Mouse (Mus musculus): ENCODE measurements around the gene Maco1. TPM values are rescaled to one million over a fixed set of nuclear protein-coding genes. Genes with fewer than 3 reads are reported as not detected.

Maco1 gene
- polyA plus RNA-seq, 1 experiment from 2014 or later: 43.5 TPM

GRCm38 (mm10) chr4:134865789-134866188, 12.6 kb upstream of the Maco1 start:
- Histone ChIP-seq H3K27ac (ENCODE audit: low read depth, low read length) (no peak overlapping the region), H3K9me3 (ENCODE audit: control insufficient read depth, low read length) (no peaks in the 10 kb centered on the region), H3K27me3 (ENCODE audit: control insufficient read depth, insufficient read depth, low read length) (peaks cover 10% of the 10 kb centered on the region), H3K4me3 (ENCODE audit: low read length) (no peak overlapping the region), H3K4me1 (ENCODE audit: control insufficient read depth, insufficient read depth, low read length) (peaks cover 12% of the 10 kb centered on the region), H3K4me2 (replicated peaks; ENCODE audit: low read depth, low read length) (no peak overlapping the region), H3K36me3 (ENCODE audit: control insufficient read depth, insufficient read depth, low read length) (no peaks in the 10 kb centered on the region), H3K9ac (ENCODE audit: low read depth, low read length) (no peak overlapping the region)
- WGBS: 91% methylated on average over 5 of the region's 5 CpGs
- ATAC-seq (ENCODE audit: low FRiP score, low TSS enrichment): no peak

GRCm38 (mm10) chr4:134865340-134865739, 12.2 kb upstream of the Maco1 start:
- Histone ChIP-seq H3K4me3 (ENCODE audit: low read length) (no peak overlapping the region), H3K9me3 (ENCODE audit: control insufficient read depth, low read length) (no peaks in the 10 kb centered on the region), H3K36me3 (ENCODE audit: control insufficient read depth, insufficient read depth, low read length) (no peaks in the 10 kb centered on the region), H3K27me3 (ENCODE audit: control insufficient read depth, insufficient read depth, low read length) (peaks cover 10% of the 10 kb centered on the region), H3K27ac (ENCODE audit: low read depth, low read length) (no peak overlapping the region), H3K4me2 (replicated peaks; ENCODE audit: low read depth, low read length) (no peak overlapping the region), H3K4me1 (ENCODE audit: control insufficient read depth, insufficient read depth, low read length) (peaks cover 12% of the 10 kb centered on the region), H3K9ac (ENCODE audit: low read depth, low read length) (no peak overlapping the region)
- ATAC-seq (ENCODE audit: low FRiP score, low TSS enrichment): no peak
- WGBS: 74% methylated on average over 6 of the region's 6 CpGs

GRCm38 (mm10) chr4:134863937-134864729, 11.0 kb upstream of the Maco1 start, which contains the start of gene Rhd:
Gene Rhd, plus strand, starts transcription at chr4:134864536.
- WGBS: 77% methylated on average over 14 of the region's 14 CpGs
- Histone ChIP-seq H3K9me3 (ENCODE audit: control insufficient read depth, low read length) (no peaks in the 10 kb centered on the region), H3K36me3 (ENCODE audit: control insufficient read depth, insufficient read depth, low read length) (no peaks in the 10 kb centered on the region), H3K4me3 (ENCODE audit: low read length) (no peak within 1 kb of the TSS), H3K4me1 (ENCODE audit: control insufficient read depth, insufficient read depth, low read length) (peaks cover 5% of the 10 kb centered on the region), H3K4me2 (replicated peaks; ENCODE audit: low read depth, low read length) (no peak within 1 kb of the TSS), H3K9ac (ENCODE audit: low read depth, low read length) (no peak within 1 kb of the TSS), H3K27ac (ENCODE audit: low read depth, low read length) (no peak within 1 kb of the TSS), H3K27me3 (ENCODE audit: control insufficient read depth, insufficient read depth, low read length) (peaks cover 9% of the 10 kb centered on the region)
- no peak for ATAC-seq (ENCODE audit: low FRiP score, low TSS enrichment)

GRCm38 (mm10) chr4:134862996-134863395, 9.9 kb upstream of the Maco1 start:
- no peak overlapping the region for H3K27ac ChIP-seq (ENCODE audit: low read depth, low read length)
- H3K9ac ChIP-seq (ENCODE audit: low read depth, low read length): no peak overlapping the region
- no peaks in the 10 kb centered on the region for H3K36me3 ChIP-seq (ENCODE audit: control insufficient read depth, insufficient read depth, low read length)
- no peak overlapping the region for H3K4me2 ChIP-seq (replicated peaks; ENCODE audit: low read depth, low read length)
- 85% methylated on average over 7 of the region's 7 CpGs for WGBS
- ATAC-seq (ENCODE audit: low FRiP score, low TSS enrichment): no peak
- no peak overlapping the region for H3K4me3 ChIP-seq (ENCODE audit: low read length)
- H3K9me3 ChIP-seq (ENCODE audit: control insufficient read depth, low read length): no peaks in the 10 kb centered on the region
- peaks cover 4% of the 10 kb centered on the region; the same call in 1 of the 2 replicates for H3K4me1 ChIP-seq (ENCODE audit: control insufficient read depth, insufficient read depth, low read length)
- H3K27me3 ChIP-seq (ENCODE audit: control insufficient read depth, insufficient read depth, low read length): no peaks in the 10 kb centered on the region; the same call in none of the 2 replicates

- Histone ChIP-seq H3K36me3 (ENCODE audit: control insufficient read depth, insufficient read depth, low read length) (no peaks in the 10 kb centered on the region), H3K27ac (ENCODE audit: low read depth, low read length) (no peak overlapping the region), H3K9me3 (ENCODE audit: control insufficient read depth, low read length) (no peaks in the 10 kb centered on the region), H3K4me3 (ENCODE audit: low read length) (no peak overlapping the region), H3K4me1 (ENCODE audit: control insufficient read depth, insufficient read depth, low read length) (peaks cover 4% of the 10 kb centered on the region; the same call in 1 of the 2 replicates), H3K27me3 (ENCODE audit: control insufficient read depth, insufficient read depth, low read length) (no peaks in the 10 kb centered on the region; the same call in 1 of the 2 replicates), H3K4me2 (replicated peaks; ENCODE audit: low read depth, low read length) (no peak overlapping the region), H3K9ac (ENCODE audit: low read depth, low read length) (no peak overlapping the region)
- no peak for ATAC-seq (ENCODE audit: low FRiP score, low TSS enrichment)
- 70% methylated on average over 6 of the region's 6 CpGs for WGBS
Measured at GRCm38 (mm10) chr4:134861884-134862283, 8.7 kb upstream of the Maco1 start.

GRCm38 (mm10) chr4:134858494-134858893, 5.3 kb upstream of the Maco1 start:
- H3K36me3 ChIP-seq (ENCODE audit: control insufficient read depth, insufficient read depth, low read length): no peaks in the 10 kb centered on the region
- H3K9me3 ChIP-seq (ENCODE audit: control insufficient read depth, low read length): no peaks in the 10 kb centered on the region
- no peak overlapping the region for H3K4me2 ChIP-seq (replicated peaks; ENCODE audit: low read depth, low read length)
- no peak overlapping the region for H3K4me3 ChIP-seq (ENCODE audit: low read length)
- no peak overlapping the region for H3K9ac ChIP-seq (ENCODE audit: low read depth, low read length)
- ATAC-seq (ENCODE audit: low FRiP score, low TSS enrichment): no peak
- peaks cover 14% of the 10 kb centered on the region; the same call in 1 of the 2 replicates for H3K4me1 ChIP-seq (ENCODE audit: control insufficient read depth, insufficient read depth, low read length)
- H3K27me3 ChIP-seq (ENCODE audit: control insufficient read depth, insufficient read depth, low read length): no peaks in the 10 kb centered on the region
- no peak overlapping the region for H3K27ac ChIP-seq (ENCODE audit: low read depth, low read length)
- 91% methylated on average over 4 of the region's 4 CpGs for WGBS

GRCm38 (mm10) chr4:134856501-134856900, 3.4 kb upstream of the Maco1 start:
- Histone ChIP-seq H3K4me3 (ENCODE audit: low read length) (no peak overlapping the region), H3K27me3 (ENCODE audit: control insufficient read depth, insufficient read depth, low read length) (no peaks in the 10 kb centered on the region), H3K9ac (ENCODE audit: low read depth, low read length) (no peak overlapping the region), H3K9me3 (ENCODE audit: control insufficient read depth, low read length) (no peaks in the 10 kb centered on the region), H3K27ac (ENCODE audit: low read depth, low read length) (no peak overlapping the region), H3K36me3 (ENCODE audit: control insufficient read depth, insufficient read depth, low read length) (no peaks in the 10 kb centered on the region), H3K4me1 (ENCODE audit: control insufficient read depth, insufficient read depth, low read length) (peaks cover 17% of the 10 kb centered on the region), H3K4me2 (replicated peaks; ENCODE audit: low read depth, low read length) (no peak overlapping the region)
- no peak for ATAC-seq (ENCODE audit: low FRiP score, low TSS enrichment)
- 24% methylated on average over 5 of the region's 5 CpGs for WGBS

GRCm38 (mm10) chr4:134856056-134856455, 2.9 kb upstream of the Maco1 start:
- Histone ChIP-seq H3K27ac (ENCODE audit: low read depth, low read length) (no peak overlapping the region), H3K9me3 (ENCODE audit: control insufficient read depth, low read length) (no peaks in the 10 kb centered on the region), H3K4me1 (ENCODE audit: control insufficient read depth, insufficient read depth, low read length) (peaks cover 21% of the 10 kb centered on the region), H3K9ac (ENCODE audit: low read depth, low read length) (no peak overlapping the region), H3K36me3 (ENCODE audit: control insufficient read depth, insufficient read depth, low read length) (no peaks in the 10 kb centered on the region), H3K27me3 (ENCODE audit: control insufficient read depth, insufficient read depth, low read length) (no peaks in the 10 kb centered on the region), H3K4me3 (ENCODE audit: low read length) (no peak overlapping the region), H3K4me2 (replicated peaks; ENCODE audit: low read depth, low read length) (no peak overlapping the region)
- WGBS: 49% methylated on average over 5 of the region's 5 CpGs
- ATAC-seq (ENCODE audit: low FRiP score, low TSS enrichment): no peak

GRCm38 (mm10) chr4:134855371-134855770, 2.2 kb upstream of the Maco1 start:
- H3K4me3 ChIP-seq (ENCODE audit: low read length): no peak overlapping the region
- ATAC-seq (ENCODE audit: low FRiP score, low TSS enrichment): no peak
- H3K4me2 ChIP-seq (replicated peaks; ENCODE audit: low read depth, low read length): no peak overlapping the region
- no peak overlapping the region for H3K27ac ChIP-seq (ENCODE audit: low read depth, low read length)
- H3K36me3 ChIP-seq (ENCODE audit: control insufficient read depth, insufficient read depth, low read length): no peaks in the 10 kb centered on the region
- WGBS: 51% methylated on average over 3 of the region's 3 CpGs
- H3K9ac ChIP-seq (ENCODE audit: low read depth, low read length): no peak overlapping the region
- H3K4me1 ChIP-seq (ENCODE audit: control insufficient read depth, insufficient read depth, low read length): peaks cover 24% of the 10 kb centered on the region
- H3K27me3 ChIP-seq (ENCODE audit: control insufficient read depth, insufficient read depth, low read length): no peaks in the 10 kb centered on the region
- no peaks in the 10 kb centered on the region for H3K9me3 ChIP-seq (ENCODE audit: control insufficient read depth, low read length)
